Mouse (Mus musculus): ENCODE measurements around the gene Wee1.

- no peak for TF ChIP-seq POLR2A (IDR thresholded peaks at IDR 0.05; ENCODE audit: borderline replicate concordance, insufficient read depth, low read length)
- TF ChIP-seq CTCF (IDR thresholded peaks at IDR 0.05; ENCODE audit: borderline replicate concordance, insufficient read depth, low read depth, low read length) = no peak
These were observed 43.7 kb upstream of the Wee1 start for GRCm38 (mm10) chr7:110078168-110078567.

Measured in cerebellum, adult 2 months (tissue).